Mouse (Mus musculus): ENCODE data around the gene Atg4c. TPM values are rescaled to one million over a fixed set of nuclear protein-coding genes. Genes with fewer than 3 reads are reported as not detected.

The Atg4c gene
- total and polyA plus RNA-seq, 3 experiments: 1.2 to 2.3 TPM; not detected in 1

GRCm38 (mm10) chr4:99163001-99163400 is 30.7 kb upstream of the Atg4c start:
- no peak for DNase-seq (ENCODE audit: low read depth, low spot score)
- H3K4me3 ChIP-seq (ENCODE audit: control insufficient read depth in 1 of 2, insufficient read depth in 1 of 2, low read depth in 2 of 2, low read length in 2 of 2): no peak overlapping the region
- peaks cover 16% of the 10 kb centered on the region in 2 experiments for H3K27me3 ChIP-seq (ENCODE audit: control insufficient read depth in 1 of 2, insufficient read depth in 2 of 2, low read length in 2 of 2)
- no peaks in the 10 kb centered on the region for H3K9me3 ChIP-seq (replicated peaks; ENCODE audit: insufficient read depth, low read length)
- H3K9ac ChIP-seq (ENCODE audit: control insufficient read depth, low read depth, low read length, poor library complexity, severe bottlenecking): no peak overlapping the region
- no peak overlapping the region for H3K27ac ChIP-seq (ENCODE audit: control insufficient read depth, low read depth, low read length)
- H3K79me2 ChIP-seq (ENCODE audit: control insufficient read depth, insufficient read depth, low read length, poor library complexity): no peaks in the 10 kb centered on the region
- no peaks in the 10 kb centered on the region for H3K36me3 ChIP-seq (ENCODE audit: control insufficient read depth in 1 of 2, insufficient read depth in 2 of 2, low read length in 2 of 2)
- TF ChIP-seq GABPA (IDR thresholded peaks at IDR 0.05; ENCODE audit: low read depth, low read length) (no peak), TAL1 (IDR thresholded peaks at IDR 0.05; ENCODE audit: low read length) (no peak), USF1 (IDR thresholded peaks at IDR 0.05; ENCODE audit: low read depth, low read length) (no peak), NRF1 (IDR thresholded peaks at IDR 0.05; ENCODE audit: insufficient read depth, low read depth, low read length, poor library complexity, severe bottlenecking) (no peak), ZNF384 (IDR thresholded peaks at IDR 0.05; ENCODE audit: low read depth, low read length) (no peak), MEF2A (IDR thresholded peaks at IDR 0.05; ENCODE audit: extremely low read depth, insufficient replicate concordance, low read depth, low read length, poor library complexity, severe bottlenecking) (no peak)
- no peaks in the 10 kb centered on the region for H3K4me1 ChIP-seq (ENCODE audit: control insufficient read depth in 1 of 2, insufficient read depth in 2 of 2, low read length in 2 of 2)

- Histone ChIP-seq H3K4me1 (ENCODE audit: control insufficient read depth in 1 of 2, insufficient read depth in 2 of 2, low read length in 2 of 2) (no peaks in the 10 kb centered on the region), H3K9me3 (replicated peaks; ENCODE audit: insufficient read depth, low read length) (no peaks in the 10 kb centered on the region), H3K36me3 (ENCODE audit: control insufficient read depth in 1 of 2, insufficient read depth in 2 of 2, low read length in 2 of 2) (no peaks in the 10 kb centered on the region), H3K79me2 (ENCODE audit: control insufficient read depth, insufficient read depth, low read length, poor library complexity) (no peaks in the 10 kb centered on the region), H3K27me3 (ENCODE audit: control insufficient read depth in 1 of 2, insufficient read depth in 2 of 2, low read length in 2 of 2) (peaks cover 15 to 16% of the 10 kb centered on the region in 2 experiments), H3K4me3 (ENCODE audit: control insufficient read depth in 1 of 2, insufficient read depth in 1 of 2, low read depth in 2 of 2, low read length in 2 of 2) (no peak overlapping the region), H3K9ac (ENCODE audit: control insufficient read depth, low read depth, low read length, poor library complexity, severe bottlenecking) (no peak overlapping the region), H3K27ac (ENCODE audit: control insufficient read depth, low read depth, low read length) (no peak overlapping the region)
- TF ChIP-seq ZKSCAN1 (IDR thresholded peaks at IDR 0.05; ENCODE audit: low read depth, low read length): no peak
- TF ChIP-seq TBP (IDR thresholded peaks at IDR 0.05; ENCODE audit: low read depth, low read length): no peak
- TF ChIP-seq JUND (IDR thresholded peaks at IDR 0.05; ENCODE audit: low read depth, low read length): no peak
- TF ChIP-seq KAT2A (conservative IDR thresholded peaks at IDR 0.05; ENCODE audit: low read depth, low read length): no peak
- TF ChIP-seq UBTF (IDR thresholded peaks at IDR 0.05; ENCODE audit: borderline replicate concordance, insufficient read depth, low read depth, low read length): no peak
- no peak for TF ChIP-seq TCF12 (IDR thresholded peaks at IDR 0.05; ENCODE audit: low read depth, low read length)
- DNase-seq (ENCODE audit: low read depth, low spot score): no peak
These were observed 30.2 kb upstream of the Atg4c start for GRCm38 (mm10) chr4:99163547-99163946.

GRCm38 (mm10) chr4:99168869-99169268 is 24.9 kb upstream of the Atg4c start:
- TF ChIP-seq POLR2A (IDR thresholded peaks at IDR 0.05; ENCODE audit: control insufficient read depth in 1 of 2, insufficient read depth in 1 of 2, low read depth in 1 of 2, low read length in 2 of 2, poor library complexity in 1 of 2) (no peak), TBP (IDR thresholded peaks at IDR 0.05; ENCODE audit: low read depth, low read length) (no peak), TCF12 (IDR thresholded peaks at IDR 0.05; ENCODE audit: low read depth, low read length) (no peak), JUND (IDR thresholded peaks at IDR 0.05; ENCODE audit: low read depth, low read length) (no peak), MYB (IDR thresholded peaks at IDR 0.05; ENCODE audit: low read depth, low read length) (no peak), MYC (IDR thresholded peaks at IDR 0.05; ENCODE audit: low read depth, low read length) (no peak), MAZ (IDR thresholded peaks at IDR 0.05; ENCODE audit: low read depth, low read length) (no peak), EP300 (IDR thresholded peaks at IDR 0.05; ENCODE audit: low read depth in 1 of 2, low read length in 2 of 2) (no peak), SIN3A (IDR thresholded peaks at IDR 0.05; ENCODE audit: low read length) (no peak), HCFC1 (IDR thresholded peaks at IDR 0.05; ENCODE audit: low read depth, low read length) (no peak), SMC3 (IDR thresholded peaks at IDR 0.05; ENCODE audit: low read depth, low read length) (no peak), RAD21 (IDR thresholded peaks at IDR 0.05; ENCODE audit: low read depth, low read length) (no peak), USF2 (IDR thresholded peaks at IDR 0.05; ENCODE audit: borderline replicate concordance in 1 of 2, insufficient read depth in 1 of 2, low read depth in 1 of 2, low read length in 2 of 2) (no peak)
- Histone ChIP-seq H3K4me1 (ENCODE audit: control insufficient read depth in 1 of 2, insufficient read depth in 2 of 2, low read length in 2 of 2) (no peaks in the 10 kb centered on the region), H3K27me3 (ENCODE audit: control insufficient read depth in 1 of 2, insufficient read depth in 2 of 2, low read length in 2 of 2) (peaks cover 10 to 11% of the 10 kb centered on the region in 2 experiments), H3K9ac (ENCODE audit: control insufficient read depth, low read depth, low read length, poor library complexity, severe bottlenecking) (no peak overlapping the region), H3K36me3 (ENCODE audit: control insufficient read depth in 1 of 2, insufficient read depth in 2 of 2, low read length in 2 of 2) (no peaks in the 10 kb centered on the region), H3K79me2 (ENCODE audit: control insufficient read depth, insufficient read depth, low read length, poor library complexity) (no peaks in the 10 kb centered on the region), H3K9me3 (replicated peaks; ENCODE audit: insufficient read depth, low read length) (no peaks in the 10 kb centered on the region), H3K27ac (ENCODE audit: control insufficient read depth, low read depth, low read length) (no peak overlapping the region), H3K4me3 (ENCODE audit: control insufficient read depth in 1 of 2, insufficient read depth in 1 of 2, low read depth in 2 of 2, low read length in 2 of 2) (no peak overlapping the region)
- no peak for DNase-seq (ENCODE audit: low read depth, low spot score)
